Mouse (Mus musculus): ENCODE results near the gene Gm3696.
"Not testable (repeated sequence)": the region's sequence is repeated elsewhere in the genome, so short reads cannot be mapped to it uniquely, and the experiment has no call there.

DNA sequence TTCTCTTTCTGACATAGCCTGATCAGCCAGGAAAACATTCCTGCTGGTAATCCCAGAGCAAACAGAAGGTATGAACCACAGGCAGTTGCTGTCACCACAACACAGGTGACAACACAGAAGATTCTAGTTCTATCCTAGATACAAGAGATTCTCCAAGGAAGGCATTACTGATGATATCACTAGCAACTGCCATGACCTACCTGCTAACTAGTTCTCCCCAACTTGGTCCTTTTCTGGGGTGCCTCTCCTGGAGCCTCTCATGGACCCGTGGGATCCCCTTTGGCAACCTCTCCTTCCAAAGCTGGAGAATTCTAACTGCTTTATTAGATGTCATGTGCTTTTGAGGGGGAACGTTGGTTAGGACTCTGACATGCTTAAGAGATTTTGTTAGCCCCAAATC, 55.6 kb downstream of the Gm3696 start, which contains the start of gene Gm3685:
- TF ChIP-seq CTCF, POLR2A (IDR thresholded peaks at IDR 0.05; ENCODE audit: insufficient read depth, low read depth, low read length): not testable (repeated sequence)

Data from olfactory bulb, adult 2 months (tissue).